Mouse (Mus musculus): ENCODE results near the gene Spink2. TPM values are rescaled to one million over a fixed set of nuclear protein-coding genes. Genes with fewer than 3 reads are reported as not detected.
A peak's percentile ranks its signal among the peaks of the same experiment; 100 is the strongest.

Spink2 gene
- 0.33 and 1.3 TPM in 2 replicates for polyA plus RNA-seq (2012; rRNA removed)

- H3K36me3 ChIP-seq (ENCODE audit: control insufficient read depth, insufficient read depth, low read length): no peaks in the 10 kb centered on the region
- WGBS: 11% methylated on average over 18 of the region's 18 CpGs
- no peak within 1 kb of the TSS for H3K27ac ChIP-seq (ENCODE audit: control insufficient read depth, insufficient read depth, low read length)
- TF ChIP-seq CTCF (IDR thresholded peaks at IDR 0.05; ENCODE audit: borderline replicate concordance, control insufficient read depth, extremely low read depth, insufficient read depth, low read length, poor library complexity) (no peak), POLR2A (IDR thresholded peaks at IDR 0.05; ENCODE audit: control insufficient read depth, extremely low read depth, insufficient read depth, low read length, poor library complexity) (no peak)
- no peaks in the 10 kb centered on the region for H3K27me3 ChIP-seq (ENCODE audit: control insufficient read depth, insufficient read depth, low read length)
- peaks cover 30% of the 10 kb centered on the region for H3K4me1 ChIP-seq (replicated peaks; ENCODE audit: control insufficient read depth, insufficient read depth, low read length)
- peak; percentile 11 for DNase-seq
- no peak within 1 kb of the TSS for H3K4me3 ChIP-seq (ENCODE audit: control insufficient read depth, insufficient read depth, low read length)
Measured at GRCm38 (mm10) chr5:77211236-77211635, at the start of gene Spink2. Gene Spink2, minus strand, starts transcription at chr5:77211471.

- Histone ChIP-seq H3K4me3 (ENCODE audit: control insufficient read depth, insufficient read depth, low read length) (no peak overlapping the region), H3K36me3 (ENCODE audit: control insufficient read depth, insufficient read depth, low read length) (no peaks in the 10 kb centered on the region), H3K27me3 (ENCODE audit: control insufficient read depth, insufficient read depth, low read length) (no peaks in the 10 kb centered on the region), H3K4me1 (replicated peaks; ENCODE audit: control insufficient read depth, insufficient read depth, low read length) (no peaks in the 10 kb centered on the region; the same call in 1 of the 2 replicates), H3K27ac (ENCODE audit: control insufficient read depth, insufficient read depth, low read length) (no peak overlapping the region)
- DNase-seq: no peak
- no peak for TF ChIP-seq POLR2A (IDR thresholded peaks at IDR 0.05; ENCODE audit: control insufficient read depth, extremely low read depth, insufficient read depth, low read length, poor library complexity)
- 80% methylated on average over 6 of the region's 6 CpGs for WGBS
Measured at GRCm38 (mm10) chr5:77260141-77260540, 48.9 kb upstream of the Spink2 start.

GRCm38 (mm10) chr5:77259315-77259714, 48.0 kb upstream of the Spink2 start:
- no peak for DNase-seq
- Histone ChIP-seq H3K4me3 (ENCODE audit: control insufficient read depth, insufficient read depth, low read length) (no peak overlapping the region), H3K4me1 (replicated peaks; ENCODE audit: control insufficient read depth, insufficient read depth, low read length) (no peaks in the 10 kb centered on the region), H3K27ac (ENCODE audit: control insufficient read depth, insufficient read depth, low read length) (no peak overlapping the region), H3K27me3 (ENCODE audit: control insufficient read depth, insufficient read depth, low read length) (no peaks in the 10 kb centered on the region), H3K36me3 (ENCODE audit: control insufficient read depth, insufficient read depth, low read length) (no peaks in the 10 kb centered on the region)
- no peak for TF ChIP-seq CTCF (IDR thresholded peaks at IDR 0.05; ENCODE audit: borderline replicate concordance, control insufficient read depth, extremely low read depth, insufficient read depth, low read length, poor library complexity)

GRCm38 (mm10) chr5:77257603-77258002, 46.3 kb upstream of the Spink2 start:
- no peak for TF ChIP-seq POLR2A (IDR thresholded peaks at IDR 0.05; ENCODE audit: control insufficient read depth, extremely low read depth, insufficient read depth, low read length, poor library complexity)
- no peak for TF ChIP-seq CTCF (IDR thresholded peaks at IDR 0.05; ENCODE audit: borderline replicate concordance, control insufficient read depth, extremely low read depth, insufficient read depth, low read length, poor library complexity)
- no peaks in the 10 kb centered on the region for H3K27me3 ChIP-seq (ENCODE audit: control insufficient read depth, insufficient read depth, low read length)
- H3K36me3 ChIP-seq (ENCODE audit: control insufficient read depth, insufficient read depth, low read length): no peaks in the 10 kb centered on the region
- WGBS: 89% methylated on average over 3 of the region's 3 CpGs
- H3K4me3 ChIP-seq (ENCODE audit: control insufficient read depth, insufficient read depth, low read length): no peak overlapping the region
- H3K27ac ChIP-seq (ENCODE audit: control insufficient read depth, insufficient read depth, low read length): no peak overlapping the region
- H3K4me1 ChIP-seq (replicated peaks; ENCODE audit: control insufficient read depth, insufficient read depth, low read length): no peaks in the 10 kb centered on the region
- no peak for DNase-seq

- DNase-seq: no peak
- no peaks in the 10 kb centered on the region for H3K27me3 ChIP-seq (ENCODE audit: control insufficient read depth, insufficient read depth, low read length)
- H3K4me3 ChIP-seq (ENCODE audit: control insufficient read depth, insufficient read depth, low read length): no peak overlapping the region
- WGBS: 94% methylated on average over 3 of the region's 3 CpGs
- no peaks in the 10 kb centered on the region; the same call in 1 of the 2 replicates for H3K4me1 ChIP-seq (replicated peaks; ENCODE audit: control insufficient read depth, insufficient read depth, low read length)
- no peaks in the 10 kb centered on the region for H3K36me3 ChIP-seq (ENCODE audit: control insufficient read depth, insufficient read depth, low read length)
- H3K27ac ChIP-seq (ENCODE audit: control insufficient read depth, insufficient read depth, low read length): no peak overlapping the region
- TF ChIP-seq CTCF (IDR thresholded peaks at IDR 0.05; ENCODE audit: borderline replicate concordance, control insufficient read depth, extremely low read depth, insufficient read depth, low read length, poor library complexity) (no peak), POLR2A (IDR thresholded peaks at IDR 0.05; ENCODE audit: control insufficient read depth, extremely low read depth, insufficient read depth, low read length, poor library complexity) (no peak)
Measured at GRCm38 (mm10) chr5:77254402-77254801, 43.1 kb upstream of the Spink2 start.

- WGBS: 35% methylated on average over 1 of the region's 1 CpGs
- H3K36me3 ChIP-seq (ENCODE audit: control insufficient read depth, insufficient read depth, low read length): no peaks in the 10 kb centered on the region
- no peak overlapping the region for H3K4me3 ChIP-seq (ENCODE audit: control insufficient read depth, insufficient read depth, low read length)
- no peaks in the 10 kb centered on the region; the same call in 1 of the 2 replicates for H3K4me1 ChIP-seq (replicated peaks; ENCODE audit: control insufficient read depth, insufficient read depth, low read length)
- no peak overlapping the region for H3K27ac ChIP-seq (ENCODE audit: control insufficient read depth, insufficient read depth, low read length)
- TF ChIP-seq CTCF (IDR thresholded peaks at IDR 0.05; ENCODE audit: borderline replicate concordance, control insufficient read depth, extremely low read depth, insufficient read depth, low read length, poor library complexity) (no peak), POLR2A (IDR thresholded peaks at IDR 0.05; ENCODE audit: control insufficient read depth, extremely low read depth, insufficient read depth, low read length, poor library complexity) (no peak)
- no peaks in the 10 kb centered on the region for H3K27me3 ChIP-seq (ENCODE audit: control insufficient read depth, insufficient read depth, low read length)
- DNase-seq: no peak
Measured at GRCm38 (mm10) chr5:77253154-77253553, 41.9 kb upstream of the Spink2 start.

- Histone ChIP-seq H3K4me3 (ENCODE audit: control insufficient read depth, insufficient read depth, low read length) (no peak overlapping the region), H3K36me3 (ENCODE audit: control insufficient read depth, insufficient read depth, low read length) (no peaks in the 10 kb centered on the region), H3K27me3 (ENCODE audit: control insufficient read depth, insufficient read depth, low read length) (no peaks in the 10 kb centered on the region), H3K27ac (ENCODE audit: control insufficient read depth, insufficient read depth, low read length) (no peak overlapping the region), H3K4me1 (replicated peaks; ENCODE audit: control insufficient read depth, insufficient read depth, low read length) (no peaks in the 10 kb centered on the region; the same call in 1 of the 2 replicates)
- TF ChIP-seq POLR2A (IDR thresholded peaks at IDR 0.05; ENCODE audit: control insufficient read depth, extremely low read depth, insufficient read depth, low read length, poor library complexity) (no peak), CTCF (IDR thresholded peaks at IDR 0.05; ENCODE audit: borderline replicate concordance, control insufficient read depth, extremely low read depth, insufficient read depth, low read length, poor library complexity) (no peak)
- 73% methylated on average over 8 of the region's 8 CpGs for WGBS
- DNase-seq: no peak
Measured at GRCm38 (mm10) chr5:77252115-77252827, 41.0 kb upstream of the Spink2 start.
